ENCODE assay signal across 8 mouse cellular contexts in genomic region chr6:125008586-125009128, GRCm38 (mm10). TPM values are rescaled to one million over a fixed set of nuclear protein-coding genes. Genes with fewer than 3 reads are reported as not detected.
DNase-seq lines count a peak whose midpoint lies in the region; ATAC-seq and TF ChIP-seq lines count a peak whose summit lies in the region.

No protein-coding gene starts in this region.

- TF ChIP-seq EP300 in heart, adult 2 months (IDR thresholded peaks at IDR 0.05; ENCODE audit: insufficient read depth, low read depth, low read length), result peak; percentile 90

- peak; percentile 92 for TF ChIP-seq POLR2A in heart, adult 2 months (IDR thresholded peaks at IDR 0.05; ENCODE audit: insufficient read depth, low read depth, low read length)

- peak overlapping the region; percentile 85 for H3K4me3 ChIP-seq in embryonic facial prominence, embryonic 14.5 days (ENCODE audit: low read depth, low read length)
- peak overlapping the region; percentile 90 for H3K4me3 ChIP-seq in heart, adult 2 months
- H3K4me3 ChIP-seq in limb, embryonic 13.5 days, result peak overlapping the region; percentile 74
- H3K4me3 ChIP-seq in midbrain, embryonic 16.5 days (ENCODE audit: low read depth, low read length), result peak overlapping the region; percentile 78

- H3K4me1 ChIP-seq in embryonic facial prominence, embryonic 14.5 days (ENCODE audit: control insufficient read depth, insufficient read depth, low read length), result peaks cover 25% of the 10 kb centered on the region
- H3K4me1 ChIP-seq in heart, adult 2 months (ENCODE audit: control insufficient read depth, insufficient read depth, low read length), result peaks cover 2% of the 10 kb centered on the region
- H3K4me1 ChIP-seq in limb, embryonic 13.5 days, result peaks cover 34% of the 10 kb centered on the region
- peaks cover 32% of the 10 kb centered on the region for H3K4me1 ChIP-seq in midbrain, embryonic 16.5 days (ENCODE audit: control insufficient read depth, insufficient read depth, low read length)

- peaks cover 28% of the 10 kb centered on the region for H3K36me3 ChIP-seq in embryonic facial prominence, embryonic 14.5 days (ENCODE audit: control insufficient read depth, insufficient read depth, low read length)
- no peaks in the 10 kb centered on the region for H3K36me3 ChIP-seq in heart, adult 2 months (ENCODE audit: control insufficient read depth, insufficient read depth, low read length)
- H3K36me3 ChIP-seq in limb, embryonic 13.5 days, result peaks cover 25% of the 10 kb centered on the region
- 0 out of 2 replicates have a peak, but pooled peaks cover 4% of the 10 kb centered on the region for H3K36me3 ChIP-seq in midbrain, embryonic 16.5 days (ENCODE audit: control insufficient read depth, insufficient read depth, low read length)

- H3K9ac ChIP-seq in embryonic facial prominence, embryonic 14.5 days (ENCODE audit: low read depth, low read length), result peak overlapping the region; percentile 98
- peak overlapping the region; percentile 70 for H3K9ac ChIP-seq in heart, adult 2 months (ENCODE audit: low read depth, low read length)
- H3K9ac ChIP-seq in limb, embryonic 13.5 days, result peak overlapping the region; percentile 95
- H3K9ac ChIP-seq in midbrain, embryonic 16.5 days (ENCODE audit: low read depth, low read length), result peak overlapping the region; percentile 92

- peak overlapping the region; percentile 92 for H3K4me2 ChIP-seq in embryonic facial prominence, embryonic 14.5 days (ENCODE audit: low read depth, low read length)
- H3K4me2 ChIP-seq in limb, embryonic 13.5 days (replicated peaks), result peak overlapping the region; percentile 93
- H3K4me2 ChIP-seq in midbrain, embryonic 16.5 days (ENCODE audit: low read length), result peak overlapping the region; percentile 59

- no peaks in the 10 kb centered on the region for H3K9me3 ChIP-seq in embryonic facial prominence, embryonic 14.5 days (ENCODE audit: control insufficient read depth, low read length)
- H3K9me3 ChIP-seq in limb, embryonic 13.5 days, result no peaks in the 10 kb centered on the region
- H3K9me3 ChIP-seq in midbrain, embryonic 16.5 days (replicated peaks; ENCODE audit: control insufficient read depth, low read length, poor library complexity, severe bottlenecking), result no peaks in the 10 kb centered on the region

- WGBS in embryonic facial prominence, embryonic 14.5 days, result under 1% methylated on average over 32 of the region's 34 CpGs
- under 1% methylated on average over 33 of the region's 34 CpGs for WGBS in heart, adult 2 months
- WGBS in limb, embryonic 13.5 days, result 1% methylated on average over 34 of the region's 34 CpGs
- WGBS in midbrain, embryonic 16.5 days, result under 1% methylated on average over 29 of the region's 34 CpGs

- DNase-seq in 3T3-L1 (ENCODE audit: low read depth, low spot score), result peak; percentile 100
- DNase-seq in adrenal gland, postnatal 4 days (ENCODE audit: low spot score in 2 of 2), result peak; percentile 82 to 92
- DNase-seq in embryonic facial prominence, embryonic 14.5 days (ENCODE audit: low spot score), result peak; percentile 100
- peak; percentile 95 to 99 for DNase-seq in heart, adult 2 months
- DNase-seq in kidney, adult 8-10 months, result peak; percentile 98 to 100
- peak; percentile 84 to 95 for DNase-seq in spleen, postnatal 10 days (ENCODE audit: low spot score in 2 of 2)

- no peak for TF ChIP-seq CTCF in heart, adult 2 months (IDR thresholded peaks at IDR 0.05)

- H3K27me3 ChIP-seq in embryonic facial prominence, embryonic 14.5 days (replicated peaks; ENCODE audit: control insufficient read depth, insufficient read depth, low read length), result no peaks in the 10 kb centered on the region
- H3K27me3 ChIP-seq in heart, adult 2 months (ENCODE audit: control insufficient read depth, insufficient read depth, low read length), result no peaks in the 10 kb centered on the region; the same call in 1 of the 2 replicates
- peaks cover 10% of the 10 kb centered on the region for H3K27me3 ChIP-seq in limb, embryonic 13.5 days
- H3K27me3 ChIP-seq in midbrain, embryonic 16.5 days (ENCODE audit: control insufficient read depth, insufficient read depth, low read depth, low read length), result no peaks in the 10 kb centered on the region

- H3K27ac ChIP-seq in embryonic facial prominence, embryonic 14.5 days (replicated peaks; ENCODE audit: low read depth, low read length), result peak overlapping the region; percentile 98
- H3K27ac ChIP-seq in heart, adult 2 months, result peak overlapping the region; percentile 98
- peak overlapping the region; percentile 98; the same call in 1 of the 2 replicates for H3K27ac ChIP-seq in limb, embryonic 13.5 days
- peak overlapping the region; percentile 99 for H3K27ac ChIP-seq in midbrain, embryonic 16.5 days (ENCODE audit: low read length)

- no peaks in the 10 kb centered on the region; the same call in none of the 2 replicates for H3K79me2 ChIP-seq in heart, adult 2 months (replicated peaks; ENCODE audit: control insufficient read depth, insufficient read depth, low read length)

- ATAC-seq in embryonic facial prominence, embryonic 14.5 days (ENCODE audit: low read depth), result peak; percentile 99
- peak; percentile 97 for ATAC-seq in limb, embryonic 13.5 days (ENCODE audit: low FRiP score, low read depth)
- peak; percentile 98 for ATAC-seq in midbrain, embryonic 16.5 days

- intact Hi-C loops in heart, adult 2 months (cut with DNase I), result loop anchor here (1.0 to 2.0 kb wide), 3 partner anchors 31 to 104 kb away; partner anchors contain the start of genes Ing4 and Mlf2

RNA-seq across cellular contexts. Expression of gene Zfp384, which starts 0.3 kb away (rescaled TPM):
- total RNA-seq in adrenal gland, postnatal 4 days (2021), result 10 to 100 TPM; 60.6 to 67.6 TPM
- polyA plus RNA-seq in embryonic facial prominence, embryonic 14.5 days (2014; fragmentation: Nextera tagmentation; extraction: Ambion mirVana), result 10.4 and 11.9 TPM in 2 replicates
- total RNA-seq in heart, adult 2 months (2021), result 10 to 100 TPM; 22.4 to 22.8 TPM
- 28.2 and 33.5 TPM in 2 replicates for polyA plus RNA-seq in heart, adult 2 months (2012; rRNA removed)
- 20.6 and 21.2 TPM in 2 replicates for polyA plus RNA-seq in limb, embryonic 13.5 days (2015; fragmentation: Nextera tagmentation; extraction: Ambion mirVana)
- 11.2 and 14.2 TPM in 2 replicates for polyA plus RNA-seq in midbrain, embryonic 16.5 days (2015; fragmentation: Nextera tagmentation; extraction: Ambion mirVana)

RNA-seq across cellular contexts. Expression of gene Pianp, which starts 12.2 kb away (rescaled TPM):
- 10 to 100 TPM in 1 of 2 experiments, 1 to 10 TPM in 1; 6.2 to 11.1 TPM for total RNA-seq in adrenal gland, postnatal 4 days (2021)
- polyA plus RNA-seq in embryonic facial prominence, embryonic 14.5 days (2014; fragmentation: Nextera tagmentation; extraction: Ambion mirVana), result 5.0 and 7.2 TPM in 2 replicates
- under 1 TPM; 0.43 to 0.50 TPM for total RNA-seq in heart, adult 2 months (2021)
- 1.7 and 2.0 TPM in 2 replicates for polyA plus RNA-seq in heart, adult 2 months (2012; rRNA removed)
- 15.7 and 19.0 TPM in 2 replicates for polyA plus RNA-seq in limb, embryonic 13.5 days (2015; fragmentation: Nextera tagmentation; extraction: Ambion mirVana)
- 69.1 and 87.1 TPM in 2 replicates for polyA plus RNA-seq in midbrain, embryonic 16.5 days (2015; fragmentation: Nextera tagmentation; extraction: Ambion mirVana)

RNA-seq across cellular contexts. Expression of gene Ing4, which starts 30.9 kb away (rescaled TPM):
- total RNA-seq in adrenal gland, postnatal 4 days (2021), result 100 to 1,000 TPM; 118 TPM
- polyA plus RNA-seq in embryonic facial prominence, embryonic 14.5 days (2014; fragmentation: Nextera tagmentation; extraction: Ambion mirVana), result 99.0 and 112 TPM in 2 replicates
- total RNA-seq in heart, adult 2 months (2021), result 10 to 100 TPM; 26.1 to 27.1 TPM
- polyA plus RNA-seq in heart, adult 2 months (2012; rRNA removed), result 26.3 and 36.2 TPM in 2 replicates
- polyA plus RNA-seq in limb, embryonic 13.5 days (2015; fragmentation: Nextera tagmentation; extraction: Ambion mirVana), result 183 and 190 TPM in 2 replicates
- polyA plus RNA-seq in midbrain, embryonic 16.5 days (2015; fragmentation: Nextera tagmentation; extraction: Ambion mirVana), result 141 and 155 TPM in 2 replicates

RNA-seq across cellular contexts. Expression of gene Acrbp, which starts 40.8 kb away (rescaled TPM):
- 1 to 10 TPM; 7.3 to 8.0 TPM for total RNA-seq in adrenal gland, postnatal 4 days (2021)
- 8.3 and 9.9 TPM in 2 replicates for polyA plus RNA-seq in embryonic facial prominence, embryonic 14.5 days (2014; fragmentation: Nextera tagmentation; extraction: Ambion mirVana)
- total RNA-seq in heart, adult 2 months (2021), result 1 to 10 TPM; 1.9 to 2.3 TPM
- polyA plus RNA-seq in heart, adult 2 months (2012; rRNA removed), result 13.6 and 16.3 TPM in 2 replicates
- polyA plus RNA-seq in limb, embryonic 13.5 days (2015; fragmentation: Nextera tagmentation; extraction: Ambion mirVana), result 16.5 and 19.2 TPM in 2 replicates
- polyA plus RNA-seq in midbrain, embryonic 16.5 days (2015; fragmentation: Nextera tagmentation; extraction: Ambion mirVana), result 18.0 and 18.3 TPM in 2 replicates

RNA-seq across cellular contexts. Expression of gene Cops7a, which starts 43.3 kb away (rescaled TPM):
- 100 to 1,000 TPM; 143 to 151 TPM for total RNA-seq in adrenal gland, postnatal 4 days (2021)
- polyA plus RNA-seq in embryonic facial prominence, embryonic 14.5 days (2014; fragmentation: Nextera tagmentation; extraction: Ambion mirVana), result 138 and 141 TPM in 2 replicates
- 10 to 100 TPM; 83.2 to 99.8 TPM for total RNA-seq in heart, adult 2 months (2021)
- 208 and 238 TPM in 2 replicates for polyA plus RNA-seq in heart, adult 2 months (2012; rRNA removed)
- polyA plus RNA-seq in limb, embryonic 13.5 days (2015; fragmentation: Nextera tagmentation; extraction: Ambion mirVana), result 128 and 133 TPM in 2 replicates
- polyA plus RNA-seq in midbrain, embryonic 16.5 days (2015; fragmentation: Nextera tagmentation; extraction: Ambion mirVana), result 87.6 and 94.0 TPM in 2 replicates

Comparison
In these comparisons a context has a peak if more than half of its experiments do, and no peak if none do; other contexts are left out.
1. Peak in every context shown above with its lines: DNase-seq, ATAC-seq, H3K4me3 ChIP-seq and H3K27ac ChIP-seq.